Mouse (Mus musculus): ENCODE data around the gene Ttc7b.

DNA sequence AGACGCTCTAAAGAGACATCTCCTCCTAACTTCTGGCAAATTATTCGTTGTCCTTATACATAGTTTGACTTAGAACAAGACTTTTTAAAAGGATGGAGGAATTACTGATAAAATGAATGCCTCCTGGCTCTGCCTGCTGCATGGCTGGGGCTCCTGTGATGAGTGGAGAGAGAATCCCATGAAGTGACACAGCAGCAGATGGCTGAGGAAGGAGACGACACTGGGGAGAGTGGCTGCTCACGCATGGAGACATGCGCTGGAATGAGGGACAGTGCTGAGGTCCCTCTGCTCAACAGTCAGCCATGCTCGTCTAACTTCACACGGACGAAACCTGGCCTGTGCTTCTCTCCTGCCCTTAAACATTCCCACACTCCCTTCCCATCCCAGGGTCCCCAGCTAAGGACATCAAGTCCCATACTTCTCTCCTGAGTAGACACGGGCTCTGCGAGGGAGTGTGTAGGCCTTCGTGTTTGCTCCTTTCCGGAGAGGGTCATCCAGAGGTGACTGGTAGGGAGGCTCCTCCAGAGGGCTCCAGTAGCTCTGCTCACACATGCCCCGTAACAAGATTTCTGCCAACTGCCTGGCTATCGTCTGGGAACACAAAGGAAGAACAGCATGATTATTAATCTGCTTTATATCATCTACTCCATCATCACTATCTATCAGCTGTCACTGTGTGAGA lies 105.8 kb downstream of the Ttc7b start:
- no peak for TF ChIP-seq EP300 (IDR thresholded peaks at IDR 0.05; ENCODE audit: low read depth)
- no peak for TF ChIP-seq CTCF (IDR thresholded peaks at IDR 0.05; ENCODE audit: low read depth)

Data from liver, embryonic 14.5 days (tissue).